Comparison of ENCODE assay signal across 14 mouse cellular contexts in genomic region chr10:121983993-121984610, GRCm38 (mm10).
DNase-seq lines count a peak whose midpoint lies in the region; ATAC-seq lines count a peak whose summit lies in the region.
"Had no signal": no experiment of that assay in that cellular context is flagged by ENCODE, and none has a peak within 500 bp of the region (broad histone marks: within the 10 kb centered on the region; RNA-seq: fewer than 3 reads in every experiment).

No protein-coding gene starts in this region.

- peaks cover 6% of the 10 kb centered on the region; the same call in 1 of the 2 replicates for H3K4me1 ChIP-seq in forebrain, embryonic 12.5 days

- peak; percentile 19 for DNase-seq in gastrocnemius, adult 18-20 months (ENCODE audit: low spot score)
- no peak for DNase-seq in gastrocnemius, postnatal 36 days
- DNase-seq in adipocyte (ENCODE audit: low spot score) = peak; percentile 26
- DNase-seq in heart, postnatal 4 days = peak; percentile 46
- DNase-seq in kidney, postnatal 25 days = peak; percentile 76
- DNase-seq in T-cell, adult 2 months (ENCODE audit: low spot score) = no peak
- no peak for DNase-seq in layer of hippocampus, postnatal 36 days
- DNase-seq: cerebellum, adult 8-10 months; lung, postnatal 36 days; right cerebral cortex, postnatal 14 days had no signal

- H3K4me2 ChIP-seq in forebrain, embryonic 12.5 days = no peak overlapping the region
- H3K4me2 ChIP-seq: intestine, embryonic 15.5 days; liver, embryonic 11.5 days had no signal

- no peaks in the 10 kb centered on the region for H3K9me3 ChIP-seq in forebrain, embryonic 12.5 days
- H3K9me3 ChIP-seq: intestine, embryonic 15.5 days had no signal

- 75% methylated on average over 10 of the region's 10 CpGs for WGBS in forebrain, embryonic 12.5 days

- no peak for ATAC-seq in forebrain, embryonic 12.5 days (ENCODE audit: low FRiP score)
- ATAC-seq: forebrain, embryonic 14.5 days; intestine, embryonic 15.5 days had no signal

- H3K27me3 ChIP-seq in forebrain, embryonic 12.5 days = no peaks in the 10 kb centered on the region
- H3K27me3 ChIP-seq: intestine, embryonic 15.5 days had no signal

- H3K9ac ChIP-seq in forebrain, embryonic 12.5 days = no peak overlapping the region
- H3K9ac ChIP-seq: intestine, embryonic 15.5 days had no signal

- no peaks in the 10 kb centered on the region for H3K36me3 ChIP-seq in forebrain, embryonic 12.5 days (replicated peaks)
- H3K36me3 ChIP-seq: intestine, embryonic 15.5 days had no signal

- no peak overlapping the region for H3K4me3 ChIP-seq in forebrain, embryonic 12.5 days (replicated peaks)
- H3K4me3 ChIP-seq: intestine, embryonic 15.5 days had no signal

- intact Hi-C loops in gastrocnemius, postnatal 36 days (cut with DNase I) = no loop called here

- H3K27ac ChIP-seq in forebrain, embryonic 12.5 days = no peak overlapping the region
- H3K27ac ChIP-seq: intestine, embryonic 15.5 days had no signal

Comparison
In these comparisons a context has a peak if more than half of its experiments do, and no peak if none do; other contexts are left out.
1. DNase-seq: peak in gastrocnemius, adult 18-20 months (single experiment), adipocyte (single experiment), heart, postnatal 4 days (single experiment) and kidney, postnatal 25 days (2 of 2); none in gastrocnemius, postnatal 36 days (0 of 2), T-cell, adult 2 months (single experiment) and layer of hippocampus, postnatal 36 days (0 of 2).